Mouse (Mus musculus) layer of hippocampus, postnatal 10 days (tissue): ENCODE measurements around the gene Gse1. TPM values are rescaled to one million over a fixed set of nuclear protein-coding genes. Genes with fewer than 3 reads are reported as not detected.
"Not testable (repeated sequence)": the region's sequence is repeated elsewhere in the genome, so short reads cannot be mapped to it uniquely, and the experiment has no call there.

Experiments
- DNase-seq, 2 experiments: peaks; one replicate each; pipeline ENCODE4 v3.0.0; 2021; ENCODE audit warnings: low spot score in 2 of 2
- total RNA-seq, 2 experiments: library from RNA; stranded (reverse); gene quantifications; 2 replicates each; pipeline ENCODE4 v1.2.3; 2021

Gene Gse1
- total RNA-seq, 2 experiments from 2014 or later = 65.0 to 79.3 TPM

DNA sequence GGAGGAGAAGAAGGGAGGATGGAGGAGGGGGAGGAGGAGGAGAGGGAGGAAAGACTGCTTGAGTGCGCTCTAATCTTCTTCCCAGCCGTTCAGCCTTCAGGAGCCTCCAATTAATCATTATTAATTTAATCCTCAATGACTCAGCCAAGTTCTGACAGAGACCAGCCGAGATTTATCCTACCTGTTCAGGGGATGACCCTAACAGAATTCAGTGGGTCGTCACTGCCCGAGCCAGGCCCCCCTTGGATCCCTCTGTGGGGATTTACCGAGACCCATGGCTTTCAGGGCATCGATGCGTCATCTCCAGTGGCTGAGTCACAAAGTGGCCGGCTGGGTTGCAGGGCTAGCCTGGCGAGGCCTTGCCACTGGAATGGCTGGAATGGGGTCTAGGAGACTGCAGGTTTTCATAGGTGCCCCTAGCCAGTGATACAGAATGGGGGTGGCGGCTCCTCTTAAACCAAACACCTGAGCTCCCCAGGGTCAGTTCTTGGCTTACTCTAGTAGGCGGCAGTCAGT is 90.3 kb downstream of the Gse1 start:
- no peak for DNase-seq

GRCm38 (mm10) chr8:120319449-120319848 is 91.2 kb downstream of the Gse1 start:
- peak; percentile 77 to 78 for DNase-seq

DNA sequence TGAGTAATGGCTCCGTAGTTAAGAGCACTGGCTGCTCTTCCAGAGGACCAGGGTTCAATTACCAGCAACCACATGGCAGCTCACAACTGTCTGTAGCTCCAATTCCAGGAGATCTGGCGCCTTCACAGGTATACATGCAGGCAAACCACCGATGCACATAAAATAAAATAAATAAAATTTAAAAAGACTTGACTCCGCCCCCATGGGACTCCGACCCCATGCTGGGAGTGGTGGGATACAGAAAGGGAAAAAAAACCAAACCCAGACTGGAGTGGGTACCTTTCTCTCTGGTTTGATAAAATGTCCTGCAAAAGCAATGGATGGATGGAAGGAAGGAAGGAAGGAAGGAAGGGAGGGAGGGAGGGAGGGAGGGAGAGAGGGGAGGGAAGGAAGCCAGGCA is 91.9 kb downstream of the Gse1 start:
- no peak for DNase-seq

GRCm38 (mm10) chr8:120321724-120322123 is 93.5 kb downstream of the Gse1 start:
- no peak for DNase-seq

- peak; percentile 49 to 55 for DNase-seq
Observed at GRCm38 (mm10) chr8:120322956-120323448, 94.7 kb downstream of the Gse1 start.

DNA sequence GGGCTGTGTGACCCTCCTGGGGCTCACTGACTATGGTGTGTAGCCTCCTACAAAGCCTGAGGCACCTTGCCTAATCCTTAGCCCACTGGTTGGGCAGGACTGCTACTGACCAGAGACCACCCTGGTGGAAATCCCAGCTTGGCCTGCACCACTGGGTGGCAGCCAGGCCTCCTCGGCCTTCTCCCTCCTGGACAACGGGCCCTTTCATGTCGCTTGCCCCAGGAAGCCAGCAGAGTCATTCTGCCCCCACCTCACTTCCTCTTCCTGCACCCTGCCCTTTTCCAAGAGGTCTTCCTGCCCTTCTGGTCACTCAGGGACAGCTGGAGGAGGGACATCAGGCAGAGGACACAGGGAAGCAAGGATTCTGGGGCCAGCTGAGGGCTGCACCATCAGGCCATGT is 96.3 kb downstream of the Gse1 start:
- DNase-seq = no peak

DNA sequence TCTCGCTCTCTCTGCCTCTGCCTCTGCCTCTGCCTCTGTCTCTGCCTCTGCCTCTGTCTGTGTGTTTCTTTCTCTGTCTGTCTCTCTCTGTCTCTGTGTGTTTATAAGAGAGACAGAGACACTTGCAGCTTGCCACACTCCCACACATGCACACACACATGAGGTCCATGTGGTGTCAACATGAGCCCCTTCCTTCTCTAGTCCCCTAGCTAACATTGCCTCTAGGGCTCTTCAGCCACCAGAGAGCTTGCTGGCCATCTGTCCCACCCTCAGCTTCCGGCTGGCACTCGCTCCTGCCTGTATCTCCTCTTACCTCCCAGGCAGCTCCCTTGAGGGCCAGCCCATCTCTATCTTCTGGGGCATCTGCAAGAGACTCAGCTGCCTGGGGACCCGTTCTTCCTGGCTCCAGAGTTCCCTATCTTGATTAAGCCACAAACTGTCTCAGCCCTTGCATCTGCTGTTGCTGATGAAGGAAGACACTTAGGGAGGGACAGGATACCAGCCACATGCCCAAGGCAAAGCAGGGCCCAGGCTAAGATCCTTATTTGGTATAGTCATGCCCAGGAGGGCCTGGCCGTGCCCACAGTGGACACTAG is 97.0 kb downstream of the Gse1 start:
- no peak for DNase-seq

GRCm38 (mm10) chr8:120327131-120327554 is 98.9 kb downstream of the Gse1 start:
- DNase-seq = no peak

GRCm38 (mm10) chr8:120328361-120329022 is 100.2 kb downstream of the Gse1 start:
- no peak for DNase-seq

- DNase-seq = no peak
Observed at GRCm38 (mm10) chr8:120329030-120329748, 100.9 kb downstream of the Gse1 start.

DNA sequence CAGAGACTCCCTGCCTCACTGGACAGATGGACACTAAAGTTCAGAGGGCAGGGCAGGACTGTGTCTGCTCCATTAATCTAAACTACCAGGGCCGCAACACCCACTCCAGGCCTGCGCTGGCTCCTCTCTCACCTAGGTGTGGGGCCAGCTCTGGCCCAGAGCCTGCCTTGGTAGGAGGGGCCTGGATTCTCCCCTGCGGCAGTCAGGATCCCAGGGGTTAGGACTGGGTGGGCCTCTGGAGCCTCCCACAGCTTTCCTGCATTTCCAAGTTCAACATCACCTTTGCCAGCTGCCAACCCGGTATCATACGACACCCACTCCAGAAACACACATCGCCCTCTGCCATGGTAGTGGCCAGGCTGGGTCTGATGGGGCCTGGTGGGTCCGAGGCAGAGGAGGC is 102.8 kb downstream of the Gse1 start:
- DNase-seq = no peak

- DNase-seq = no peak
Observed at GRCm38 (mm10) chr8:120332379-120333229, 104.3 kb downstream of the Gse1 start.

- no peak for DNase-seq
Observed at GRCm38 (mm10) chr8:120333681-120334080, 105.4 kb downstream of the Gse1 start.

DNA sequence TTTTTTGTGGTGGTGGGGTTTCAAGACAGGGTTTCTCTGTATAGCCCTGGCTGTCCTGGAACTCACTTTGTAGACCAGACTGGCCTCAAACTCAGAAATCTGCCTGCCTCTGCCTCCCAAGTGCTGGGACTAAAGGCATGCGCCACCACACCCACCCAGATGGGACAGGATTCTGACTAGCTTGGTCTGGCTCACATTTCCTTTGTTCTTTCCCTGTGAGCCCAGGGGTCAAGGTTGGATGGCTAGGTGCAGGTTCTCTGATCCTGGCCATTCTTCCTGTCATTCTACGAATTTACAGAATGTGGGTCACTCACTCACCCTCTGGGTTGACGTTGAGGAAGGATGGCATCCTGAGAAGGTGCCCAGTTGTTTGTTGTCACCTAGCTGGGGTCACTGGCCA is 106.0 kb downstream of the Gse1 start:
- DNase-seq = not testable (repeated sequence)

- no peak for DNase-seq
Observed at GRCm38 (mm10) chr8:120334878-120335261, 106.6 kb downstream of the Gse1 start.

DNA sequence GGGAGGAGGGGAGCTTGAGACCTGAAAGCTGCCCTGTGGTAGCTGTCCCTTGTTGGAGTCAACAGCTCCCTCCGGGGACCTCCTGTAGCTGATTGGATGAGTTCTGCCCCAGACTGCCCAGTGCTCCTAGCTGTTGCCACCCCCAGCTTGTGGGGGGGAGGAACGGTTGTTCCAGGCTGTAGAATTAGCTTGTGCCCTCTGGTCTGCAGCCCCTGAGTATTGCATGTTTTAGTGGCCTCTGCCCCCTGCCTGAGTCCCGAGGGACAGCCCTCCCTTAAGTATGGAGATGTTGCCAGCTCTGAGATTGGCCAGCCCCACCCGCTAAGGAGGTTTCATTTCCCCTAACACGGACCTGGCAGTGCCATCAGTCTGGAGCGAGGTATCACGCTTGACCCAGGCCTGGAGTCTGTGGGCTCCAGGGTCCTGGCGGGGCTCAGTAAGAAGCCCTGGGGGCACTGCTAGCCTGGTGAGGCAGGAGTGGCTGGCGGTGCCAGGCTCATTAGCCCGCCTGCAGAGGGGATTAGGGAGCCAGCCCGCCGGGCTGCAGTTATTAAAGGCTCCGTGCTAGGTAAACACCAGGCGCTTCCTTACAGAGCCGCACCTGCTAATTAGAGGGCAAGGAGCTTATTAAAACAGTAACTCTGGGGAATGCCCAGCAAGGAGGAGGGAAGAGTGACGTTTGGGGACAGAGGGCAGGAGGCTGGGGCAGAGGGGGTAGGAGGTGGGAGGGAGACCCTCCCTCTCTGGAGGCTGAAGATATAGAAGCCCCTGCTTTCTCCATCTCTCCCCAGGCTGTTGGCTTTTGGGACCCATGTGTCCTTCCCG is 107.2 kb downstream of the Gse1 start:
- peak in 1 of 2 experiments; percentile 54 for DNase-seq

DNA sequence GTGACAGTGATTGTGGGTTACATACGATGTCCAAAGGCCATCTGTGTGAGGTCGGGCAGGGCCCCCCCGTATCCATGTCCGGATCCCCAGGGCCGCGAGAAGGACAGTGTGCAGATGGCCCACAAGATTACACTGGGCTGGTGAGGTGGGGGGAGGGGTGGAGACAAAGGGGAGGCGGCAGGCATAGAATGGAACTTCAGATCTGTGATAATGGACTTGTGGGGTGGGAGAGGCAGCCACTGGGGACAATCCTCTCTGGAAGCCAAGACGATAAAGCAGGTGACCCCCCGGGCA is 107.8 kb downstream of the Gse1 start:
- DNase-seq = no peak

DNA sequence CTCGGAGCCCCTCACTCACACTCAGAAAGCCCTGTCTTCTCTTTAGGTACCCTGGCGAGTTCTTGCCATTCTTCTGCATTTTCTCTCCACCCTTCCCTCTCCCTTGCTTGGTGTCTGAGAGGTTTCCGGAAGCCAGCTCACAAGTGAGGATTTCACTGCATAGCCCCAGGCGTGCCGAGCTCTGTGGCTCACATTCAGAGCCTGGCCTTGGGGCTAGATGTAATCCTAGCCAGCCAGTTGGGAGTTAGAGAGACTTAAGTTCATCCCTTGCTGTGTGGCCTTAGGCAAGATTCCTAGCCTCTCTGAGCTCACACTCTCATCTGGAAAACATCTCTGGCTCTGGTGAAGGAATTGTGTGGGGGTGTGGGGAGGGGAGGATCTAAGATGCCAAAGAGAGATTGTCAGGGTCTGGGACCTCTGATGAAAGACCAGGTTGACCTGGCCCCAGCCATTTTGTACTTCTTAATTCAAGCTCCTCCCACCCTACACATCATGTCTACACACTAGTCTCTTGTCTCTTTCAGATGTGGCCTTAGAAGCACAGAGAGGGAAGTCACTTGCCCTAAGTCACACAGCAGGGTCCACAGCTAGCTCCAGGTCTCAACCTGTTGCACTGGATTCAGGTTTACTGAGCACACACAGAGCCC is 108.8 kb downstream of the Gse1 start:
- no peak for DNase-seq

DNA sequence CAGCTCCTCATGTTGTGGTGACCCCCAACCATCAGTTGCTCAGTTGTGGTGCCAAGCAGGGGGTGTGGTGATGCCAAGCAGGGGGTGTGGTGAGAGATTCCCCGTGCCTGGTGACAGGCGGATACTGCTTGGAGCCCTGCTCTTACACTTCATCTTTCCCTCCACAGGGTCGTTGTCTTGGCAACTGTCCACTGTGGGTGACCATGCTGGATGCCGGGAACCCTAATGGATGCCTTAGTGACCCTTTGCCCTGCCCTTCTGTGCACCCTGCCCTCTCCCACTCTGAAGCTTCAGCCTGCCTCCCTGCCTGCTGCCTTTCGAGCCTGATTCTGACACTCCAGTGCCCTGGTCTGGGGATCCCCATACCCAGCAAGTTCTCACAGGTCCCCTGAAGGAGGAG is 109.4 kb downstream of the Gse1 start:
- DNase-seq = no peak

DNA sequence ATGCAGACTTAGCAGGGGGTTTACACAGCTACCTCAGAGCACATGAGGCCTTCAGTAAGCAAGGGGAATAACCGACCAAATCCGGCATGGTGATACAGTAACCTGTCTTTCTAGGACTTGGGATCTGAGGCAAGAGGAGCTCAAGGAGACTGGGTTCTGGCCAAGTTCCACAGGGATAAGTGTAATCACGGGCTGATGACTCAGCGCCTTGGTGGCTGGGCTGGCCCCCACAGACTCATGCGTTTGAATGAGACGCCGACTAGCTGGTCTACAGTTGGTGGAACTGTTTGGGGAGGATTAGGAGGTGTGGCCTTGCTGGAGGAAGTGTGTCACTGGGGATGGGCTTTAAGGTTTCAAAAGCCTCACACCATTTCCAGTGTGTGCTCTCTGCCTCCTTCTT is 110.4 kb downstream of the Gse1 start:
- no peak for DNase-seq
